ENCODE assay signal across 8 mouse cellular contexts in the genomic region with DNA sequence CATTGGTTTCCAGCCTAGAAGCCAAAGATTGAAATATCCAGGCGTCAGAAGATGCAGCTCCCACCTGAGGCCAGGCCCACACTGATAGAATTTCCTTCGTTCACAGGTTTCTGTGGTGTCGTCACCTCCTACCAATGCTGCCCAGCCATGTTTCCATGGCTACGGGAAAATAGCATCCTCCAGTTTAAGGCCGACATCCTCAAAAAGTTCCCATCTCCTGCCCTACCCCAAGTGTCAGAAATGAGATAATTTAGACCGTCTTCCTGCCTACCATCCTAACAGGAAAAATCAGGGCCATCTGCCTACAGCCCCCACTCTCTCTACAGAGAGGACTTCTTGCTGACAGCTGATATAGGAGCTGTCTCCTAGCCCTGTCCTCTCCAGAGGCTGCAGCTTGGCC. TPM values are rescaled to one million over a fixed set of nuclear protein-coding genes. Genes with fewer than 3 reads are reported as not detected.
DNase-seq lines count a peak whose midpoint lies in the region; ATAC-seq and TF ChIP-seq lines count a peak whose summit lies in the region.

No protein-coding gene starts in this region.

- WGBS in lung, postnatal 0 days: 41% methylated on average over 6 of the region's 6 CpGs
- 39% methylated on average over 6 of the region's 6 CpGs for WGBS in limb, embryonic 12.5 days
- 45% methylated on average over 6 of the region's 6 CpGs for WGBS in stomach, embryonic 16.5 days

- peak overlapping the region; percentile 79 for H3K4me2 ChIP-seq in lung, postnatal 0 days (replicated peaks; ENCODE audit: low read depth, low read length)
- peak overlapping the region; percentile 97 for H3K4me2 ChIP-seq in limb, embryonic 12.5 days
- peak overlapping the region; percentile 97 for H3K4me2 ChIP-seq in stomach, embryonic 16.5 days (ENCODE audit: low read depth, low read length)

- no peaks in the 10 kb centered on the region for H3K36me3 ChIP-seq in lung, postnatal 0 days (ENCODE audit: insufficient read depth, low read length)
- H3K36me3 ChIP-seq in limb, embryonic 12.5 days: peaks cover 6% of the 10 kb centered on the region
- H3K36me3 ChIP-seq in stomach, embryonic 16.5 days (ENCODE audit: control insufficient read depth, insufficient read depth, low read length): no peaks in the 10 kb centered on the region

- peak; percentile 18 for DNase-seq in embryo, embryonic 10.5 days (ENCODE audit: low spot score)
- DNase-seq in embryo, embryonic 9.5 days (ENCODE audit: extremely low spot score): no peak
- DNase-seq in lung, postnatal 0 days (ENCODE audit: low spot score): no peak
- no peak for DNase-seq in lung, postnatal 4 days
- DNase-seq in layer of hippocampus, postnatal 14 days (ENCODE audit: low spot score in 2 of 2): no peak
- no peak for DNase-seq in ovary, postnatal 10 days (ENCODE audit: low spot score)

- peak overlapping the region; percentile 93; the same call in 1 of the 2 replicates for H3K4me3 ChIP-seq in lung, postnatal 0 days (ENCODE audit: low read depth, low read length)
- peak overlapping the region; percentile 89 for H3K4me3 ChIP-seq in limb, embryonic 12.5 days (replicated peaks)
- peak overlapping the region; percentile 80 for H3K4me3 ChIP-seq in stomach, embryonic 16.5 days (replicated peaks; ENCODE audit: low read length)

- peaks cover 23% of the 10 kb centered on the region for H3K4me1 ChIP-seq in lung, postnatal 0 days (ENCODE audit: insufficient read depth, low read depth, low read length)
- H3K4me1 ChIP-seq in limb, embryonic 12.5 days (replicated peaks): peaks cover 35% of the 10 kb centered on the region
- peaks cover 33% of the 10 kb centered on the region for H3K4me1 ChIP-seq in stomach, embryonic 16.5 days (ENCODE audit: control insufficient read depth, insufficient read depth, low read length)

- no peaks in the 10 kb centered on the region for H3K27me3 ChIP-seq in lung, postnatal 0 days (replicated peaks; ENCODE audit: insufficient read depth, low read length)
- H3K27me3 ChIP-seq in limb, embryonic 12.5 days: no peaks in the 10 kb centered on the region
- no peaks in the 10 kb centered on the region for H3K27me3 ChIP-seq in stomach, embryonic 16.5 days (ENCODE audit: control insufficient read depth, insufficient read depth, low read length)

- no peak overlapping the region for H3K9ac ChIP-seq in lung, postnatal 0 days (replicated peaks; ENCODE audit: low read depth)
- H3K9ac ChIP-seq in limb, embryonic 12.5 days (replicated peaks): no peak overlapping the region; the same call in 1 of the 2 replicates
- H3K9ac ChIP-seq in stomach, embryonic 16.5 days (ENCODE audit: low read length): peak overlapping the region; percentile 98

- no peak for TF ChIP-seq CTCF in lung, postnatal 0 days (IDR thresholded peaks at IDR 0.05)

- no peak for TF ChIP-seq EP300 in lung, postnatal 0 days (IDR thresholded peaks at IDR 0.05)

- H3K9me3 ChIP-seq in lung, postnatal 0 days (ENCODE audit: low read length): no peaks in the 10 kb centered on the region
- H3K9me3 ChIP-seq in limb, embryonic 12.5 days: no peaks in the 10 kb centered on the region
- no peaks in the 10 kb centered on the region for H3K9me3 ChIP-seq in stomach, embryonic 16.5 days (replicated peaks; ENCODE audit: control insufficient read depth, low read length)

- H3K27ac ChIP-seq in lung, postnatal 0 days (ENCODE audit: low read length): no peak overlapping the region
- no peak overlapping the region for H3K27ac ChIP-seq in limb, embryonic 12.5 days
- no peak overlapping the region for H3K27ac ChIP-seq in stomach, embryonic 16.5 days (ENCODE audit: low read length)

- no peak for ATAC-seq in lung, postnatal 0 days
- no peak for ATAC-seq in limb, embryonic 12.5 days (ENCODE audit: insufficient number of reproducible peaks, insufficient read depth, low FRiP score, low TSS enrichment, low read depth)
- ATAC-seq in stomach, embryonic 16.5 days (ENCODE audit: insufficient read depth, low FRiP score): no peak

RNA-seq across cellular contexts. Expression of gene Clk3, which starts 0.8 kb away (rescaled TPM):
- polyA plus RNA-seq in lung, postnatal 0 days (2015; fragmentation: Nextera tagmentation; extraction: Ambion mirVana): 65.1 and 65.5 TPM in 2 replicates
- polyA plus RNA-seq in limb, embryonic 12.5 days (2016; fragmentation: Nextera tagmentation; extraction: Ambion mirVana): 79.6 and 83.3 TPM in 2 replicates
- polyA plus RNA-seq in stomach, embryonic 16.5 days (2015; fragmentation: Nextera tagmentation; extraction: Ambion mirVana): 66.7 and 76.8 TPM in 2 replicates
- 10 to 100 TPM; 65.6 to 82.9 TPM for total RNA-seq in layer of hippocampus, postnatal 14 days (2021)

RNA-seq across cellular contexts. Expression of gene Edc3, which starts 58.1 kb away (rescaled TPM):
- 23.3 and 25.3 TPM in 2 replicates for polyA plus RNA-seq in lung, postnatal 0 days (2015; fragmentation: Nextera tagmentation; extraction: Ambion mirVana)
- polyA plus RNA-seq in limb, embryonic 12.5 days (2016; fragmentation: Nextera tagmentation; extraction: Ambion mirVana): 41.4 and 42.1 TPM in 2 replicates
- polyA plus RNA-seq in stomach, embryonic 16.5 days (2015; fragmentation: Nextera tagmentation; extraction: Ambion mirVana): 28.6 and 32.9 TPM in 2 replicates
- 10 to 100 TPM; 12.8 to 14.2 TPM for total RNA-seq in layer of hippocampus, postnatal 14 days (2021)
